Mouse (Mus musculus): ENCODE measurements around the gene Bco1. TPM values are rescaled to one million over a fixed set of nuclear protein-coding genes. Genes with fewer than 3 reads are reported as not detected.

The Bco1 gene
- 0.05 and 0.07 TPM in 2 replicates for polyA plus RNA-seq (2012; rRNA removed)

DNA sequence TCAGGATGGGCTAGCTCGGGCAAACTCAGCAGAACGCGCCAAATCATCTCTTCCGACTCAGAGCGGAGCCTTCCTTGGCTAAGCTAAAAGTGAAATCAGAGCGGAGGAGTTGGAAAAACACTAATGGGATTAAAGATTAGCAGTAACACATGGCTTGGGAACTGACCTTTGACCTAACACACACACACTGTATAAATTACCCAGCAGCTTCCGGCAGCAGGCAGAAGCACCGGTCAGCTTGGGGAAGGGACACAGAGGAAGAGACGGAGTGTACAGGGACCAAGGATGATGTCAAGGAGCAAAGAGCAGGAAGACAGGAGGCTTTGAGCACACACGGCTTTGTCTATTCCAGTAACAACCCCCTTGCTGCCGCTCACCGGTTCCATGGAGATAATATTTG, at the start of gene Bco1:
Gene Bco1 (plus strand): TSS at position 208 of the 400 bp plus-strand sequence.
- Histone ChIP-seq H3K4me3 (ENCODE audit: extremely low read depth, insufficient read depth, insufficient read length) (no peak within 1 kb of the TSS), H3K36me3 (ENCODE audit: control insufficient read depth, insufficient read depth, low read length) (no peaks in the 10 kb centered on the region), H3K27ac (ENCODE audit: insufficient read depth, low read length) (no peak within 1 kb of the TSS), H3K4me1 (ENCODE audit: control insufficient read depth, insufficient read depth, insufficient read length) (no peaks in the 10 kb centered on the region), H3K27me3 (ENCODE audit: control insufficient read depth, insufficient read depth, low read length) (no peaks in the 10 kb centered on the region)
- no peak for TF ChIP-seq POLR2A (IDR thresholded peaks at IDR 0.05; ENCODE audit: low read depth, low read length)
- no peak for TF ChIP-seq CTCF (IDR thresholded peaks at IDR 0.05; ENCODE audit: extremely low read depth, insufficient read depth, insufficient read length, insufficient replicate concordance)
- no peak for DNase-seq (ENCODE audit: low read depth in 1 of 2, low spot score in 2 of 2)
- WGBS: 90% methylated on average over 12 of the region's 12 CpGs

DNA sequence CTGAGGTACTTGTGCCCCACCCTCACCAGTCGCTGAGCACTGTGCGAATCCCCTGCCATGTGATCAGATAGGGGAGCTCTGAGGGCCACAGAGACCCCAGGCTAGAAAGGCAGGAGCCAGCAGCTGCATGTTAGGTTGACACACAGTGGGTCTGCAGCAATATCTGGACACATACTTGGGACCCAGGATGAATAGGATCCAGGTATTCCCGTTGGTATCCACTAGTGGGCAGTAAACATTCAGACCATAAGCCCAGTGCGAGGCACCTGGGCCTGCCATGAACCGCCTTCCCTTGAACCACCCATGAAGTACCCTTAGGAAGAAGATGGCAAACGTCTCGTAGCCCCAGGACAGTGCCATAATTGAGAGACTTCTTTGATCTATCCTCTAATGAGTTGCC, 46.2 kb upstream of the Bco1 start:
- H3K4me1 ChIP-seq (ENCODE audit: control insufficient read depth, insufficient read depth, insufficient read length): peaks cover 12% of the 10 kb centered on the region; the same call in 1 of the 2 replicates
- DNase-seq (ENCODE audit: low read depth in 1 of 2, low spot score in 2 of 2): no peak
- H3K36me3 ChIP-seq (ENCODE audit: control insufficient read depth, insufficient read depth, low read length): no peaks in the 10 kb centered on the region
- H3K27ac ChIP-seq (ENCODE audit: insufficient read depth, low read length): no peak overlapping the region
- no peaks in the 10 kb centered on the region for H3K27me3 ChIP-seq (ENCODE audit: control insufficient read depth, insufficient read depth, low read length)
- TF ChIP-seq CTCF (IDR thresholded peaks at IDR 0.05; ENCODE audit: extremely low read depth, insufficient read depth, insufficient read length, insufficient replicate concordance) (no peak), POLR2A (IDR thresholded peaks at IDR 0.05; ENCODE audit: low read depth, low read length) (no peak)
- H3K4me3 ChIP-seq (ENCODE audit: extremely low read depth, insufficient read depth, insufficient read length): no peak overlapping the region
- 73% methylated on average over 7 of the region's 7 CpGs for WGBS

- H3K27me3 ChIP-seq (ENCODE audit: control insufficient read depth, insufficient read depth, low read length): no peaks in the 10 kb centered on the region
- no peaks in the 10 kb centered on the region for H3K36me3 ChIP-seq (ENCODE audit: control insufficient read depth, insufficient read depth, low read length)
- no peak overlapping the region for H3K4me3 ChIP-seq (ENCODE audit: extremely low read depth, insufficient read depth, insufficient read length)
- no peak for DNase-seq (ENCODE audit: low read depth in 1 of 2, low spot score in 2 of 2)
- WGBS: 56% methylated on average over 9 of the region's 9 CpGs
- TF ChIP-seq CTCF (IDR thresholded peaks at IDR 0.05; ENCODE audit: extremely low read depth, insufficient read depth, insufficient read length, insufficient replicate concordance) (no peak), POLR2A (IDR thresholded peaks at IDR 0.05; ENCODE audit: low read depth, low read length) (no peak)
- no peak overlapping the region for H3K27ac ChIP-seq (ENCODE audit: insufficient read depth, low read length)
- peaks cover 15% of the 10 kb centered on the region; the same call in 1 of the 2 replicates for H3K4me1 ChIP-seq (ENCODE audit: control insufficient read depth, insufficient read depth, insufficient read length)
These were observed 44.9 kb upstream of the Bco1 start for GRCm38 (mm10) chr8:117050763-117051162.

DNA sequence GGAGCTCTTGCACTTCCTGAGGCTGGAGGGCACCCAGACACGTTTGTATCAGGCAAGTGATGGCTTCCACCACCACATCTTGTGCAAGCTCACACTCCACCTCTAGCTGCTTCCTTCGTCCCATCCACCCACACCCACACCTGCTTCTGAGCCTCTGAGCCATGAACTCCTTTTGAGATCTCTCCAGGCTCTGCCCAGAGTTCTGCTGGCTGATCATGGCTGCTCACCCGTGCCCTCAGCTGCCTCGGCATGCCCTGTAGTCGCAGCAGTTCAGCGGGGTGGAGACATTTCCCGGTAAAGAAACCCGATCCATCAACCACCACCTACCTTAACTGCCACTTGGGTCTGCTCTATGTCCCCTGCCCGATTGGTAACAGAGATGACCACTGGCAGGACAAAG, 44.3 kb upstream of the Bco1 start:
- Histone ChIP-seq H3K27ac (ENCODE audit: insufficient read depth, low read length) (no peak overlapping the region), H3K27me3 (ENCODE audit: control insufficient read depth, insufficient read depth, low read length) (no peaks in the 10 kb centered on the region), H3K4me1 (ENCODE audit: control insufficient read depth, insufficient read depth, insufficient read length) (peaks cover 15% of the 10 kb centered on the region; the same call in 1 of the 2 replicates), H3K36me3 (ENCODE audit: control insufficient read depth, insufficient read depth, low read length) (no peaks in the 10 kb centered on the region), H3K4me3 (ENCODE audit: extremely low read depth, insufficient read depth, insufficient read length) (no peak overlapping the region)
- WGBS: 40% methylated on average over 9 of the region's 9 CpGs
- no peak for DNase-seq (ENCODE audit: low read depth in 1 of 2, low spot score in 2 of 2)
- TF ChIP-seq CTCF (IDR thresholded peaks at IDR 0.05; ENCODE audit: extremely low read depth, insufficient read depth, insufficient read length, insufficient replicate concordance): no peak
- TF ChIP-seq POLR2A (IDR thresholded peaks at IDR 0.05; ENCODE audit: low read depth, low read length): no peak

DNA sequence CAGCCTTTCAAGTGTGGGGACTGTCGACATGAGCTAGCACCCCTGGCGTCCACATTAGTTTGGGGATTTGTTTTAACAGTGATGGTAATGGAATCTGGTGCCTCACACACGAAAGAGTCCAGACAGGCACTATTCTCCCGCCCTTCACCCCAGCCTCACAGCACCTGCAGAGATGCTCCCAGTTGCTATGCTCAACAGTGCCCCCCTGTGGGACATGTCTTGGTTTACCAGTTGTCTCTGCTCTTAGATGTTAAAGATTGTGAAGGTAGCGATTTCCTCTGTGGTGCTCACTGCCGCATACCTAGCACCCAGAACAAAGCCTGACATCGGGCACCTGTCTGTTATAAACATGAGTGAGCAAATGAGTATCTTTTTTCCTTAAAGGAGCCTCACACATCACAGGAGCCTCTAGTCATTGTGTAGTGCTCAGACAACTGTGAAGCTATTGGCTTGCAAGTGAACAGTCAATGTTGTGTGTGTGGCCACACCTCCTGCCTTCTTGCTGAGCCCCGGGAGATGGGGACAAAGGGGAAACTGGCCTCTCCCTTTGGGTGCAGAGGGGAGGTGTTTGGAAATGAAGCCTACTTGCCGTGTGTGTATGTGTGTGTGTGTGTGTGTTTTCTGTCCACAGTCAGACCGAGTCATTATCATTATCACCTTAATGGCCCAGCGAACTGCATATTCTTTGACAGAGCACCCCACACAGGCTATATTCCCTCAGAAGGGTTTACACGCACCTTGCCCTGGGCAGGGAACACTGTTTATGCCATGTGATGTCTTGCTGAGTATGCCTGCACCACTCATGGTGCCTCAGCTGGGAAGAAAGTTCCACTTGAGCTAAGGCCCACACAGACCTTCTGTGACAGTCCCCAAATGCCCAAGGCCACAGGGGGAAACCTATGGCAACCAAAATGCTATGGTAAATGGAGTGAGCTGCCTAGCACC, 42.2 kb upstream of the Bco1 start:
- WGBS: 71% methylated on average over 12 of the region's 12 CpGs
- Histone ChIP-seq H3K27ac (ENCODE audit: insufficient read depth, low read length) (no peak overlapping the region), H3K27me3 (ENCODE audit: control insufficient read depth, insufficient read depth, low read length) (no peaks in the 10 kb centered on the region), H3K36me3 (ENCODE audit: control insufficient read depth, insufficient read depth, low read length) (no peaks in the 10 kb centered on the region), H3K4me1 (ENCODE audit: control insufficient read depth, insufficient read depth, insufficient read length) (peaks cover 11% of the 10 kb centered on the region; the same call in 1 of the 2 replicates), H3K4me3 (ENCODE audit: extremely low read depth, insufficient read depth, insufficient read length) (no peak overlapping the region)
- DNase-seq (ENCODE audit: low read depth in 1 of 2, low spot score in 2 of 2): peak in 1 of 2 experiments; percentile 16
- TF ChIP-seq POLR2A (IDR thresholded peaks at IDR 0.05; ENCODE audit: low read depth, low read length) (no peak), CTCF (IDR thresholded peaks at IDR 0.05; ENCODE audit: extremely low read depth, insufficient read depth, insufficient read length, insufficient replicate concordance) (peak; percentile 28; the same call in 1 of the 2 replicates)

DNA sequence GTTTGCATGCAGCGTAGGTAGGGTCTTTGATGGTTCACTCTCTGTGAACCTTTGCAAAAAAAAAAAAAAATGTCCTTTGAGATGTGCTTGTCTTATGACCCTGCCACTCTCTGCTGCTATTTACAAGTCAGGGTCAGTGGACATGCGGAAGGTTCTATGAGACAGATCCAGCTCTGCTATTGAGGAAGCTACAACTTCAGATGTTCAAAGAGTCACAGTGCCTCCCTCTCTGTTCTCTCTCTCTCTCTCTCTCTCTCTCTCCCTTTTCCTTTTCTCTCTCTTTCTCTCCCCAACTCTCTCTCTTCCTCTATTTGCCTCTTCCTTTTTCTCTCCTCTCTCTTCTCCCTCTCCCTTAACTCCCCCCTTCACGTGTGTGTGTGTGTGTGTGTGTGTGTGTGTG, 41.5 kb upstream of the Bco1 start:
- WGBS: 68% methylated on average over 3 of the region's 3 CpGs
- no peak for DNase-seq (ENCODE audit: low read depth in 1 of 2, low spot score in 2 of 2)
- H3K4me1 ChIP-seq (ENCODE audit: control insufficient read depth, insufficient read depth, insufficient read length): peaks cover 11% of the 10 kb centered on the region; the same call in 1 of the 2 replicates
- TF ChIP-seq CTCF (IDR thresholded peaks at IDR 0.05; ENCODE audit: extremely low read depth, insufficient read depth, insufficient read length, insufficient replicate concordance): no peak
- H3K27ac ChIP-seq (ENCODE audit: insufficient read depth, low read length): no peak overlapping the region
- no peak overlapping the region for H3K4me3 ChIP-seq (ENCODE audit: extremely low read depth, insufficient read depth, insufficient read length)
- H3K27me3 ChIP-seq (ENCODE audit: control insufficient read depth, insufficient read depth, low read length): no peaks in the 10 kb centered on the region
- H3K36me3 ChIP-seq (ENCODE audit: control insufficient read depth, insufficient read depth, low read length): no peaks in the 10 kb centered on the region

DNA sequence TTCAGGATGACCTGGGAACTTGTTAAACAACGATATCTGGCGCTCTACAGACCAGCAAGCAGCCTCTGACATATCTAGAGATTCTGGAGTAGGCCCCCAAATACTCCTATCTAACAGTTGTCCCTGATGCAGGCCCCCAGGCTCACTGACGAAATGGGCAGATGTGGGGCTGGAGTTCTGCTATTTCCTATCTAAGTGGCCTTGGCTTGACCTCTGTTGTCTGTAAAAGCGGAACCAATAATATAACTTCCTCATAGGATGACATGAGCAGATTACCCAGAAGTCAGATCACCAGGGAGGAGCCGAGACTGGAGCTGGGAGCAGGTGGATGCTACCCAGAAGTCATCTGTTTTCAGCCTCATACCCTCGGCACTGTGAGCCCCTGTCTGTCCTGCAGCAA, 40.6 kb upstream of the Bco1 start:
- Histone ChIP-seq H3K27me3 (ENCODE audit: control insufficient read depth, insufficient read depth, low read length) (no peaks in the 10 kb centered on the region), H3K36me3 (ENCODE audit: control insufficient read depth, insufficient read depth, low read length) (no peaks in the 10 kb centered on the region), H3K4me1 (ENCODE audit: control insufficient read depth, insufficient read depth, insufficient read length) (peaks cover 11% of the 10 kb centered on the region; the same call in 1 of the 2 replicates), H3K27ac (ENCODE audit: insufficient read depth, low read length) (no peak overlapping the region), H3K4me3 (ENCODE audit: extremely low read depth, insufficient read depth, insufficient read length) (no peak overlapping the region)
- TF ChIP-seq POLR2A (IDR thresholded peaks at IDR 0.05; ENCODE audit: low read depth, low read length): no peak
- TF ChIP-seq CTCF (IDR thresholded peaks at IDR 0.05; ENCODE audit: extremely low read depth, insufficient read depth, insufficient read length, insufficient replicate concordance): no peak
- WGBS: 39% methylated on average over 6 of the region's 6 CpGs
- DNase-seq (ENCODE audit: low read depth in 1 of 2, low spot score in 2 of 2): no peak

Measured in spleen, adult 2 months (tissue).